ENCODE assay signal across 8 mouse cellular contexts in genomic region chr1:156473003-156473402, GRCm38 (mm10). TPM values are rescaled to one million over a fixed set of nuclear protein-coding genes. Genes with fewer than 3 reads are reported as not detected.
DNase-seq lines count a peak whose midpoint lies in the region; ATAC-seq lines count a peak whose summit lies in the region.

No protein-coding gene starts in this region.

- WGBS in embryonic facial prominence, embryonic 12.5 days, result 2% methylated on average over 11 of the region's 11 CpGs
- 7% methylated on average over 11 of the region's 11 CpGs for WGBS in liver, embryonic 11.5 days
- WGBS in neural tube, embryonic 15.5 days, result 3% methylated on average over 11 of the region's 11 CpGs

- DNase-seq in ovary, postnatal 36 days (ENCODE audit: low spot score), result peak; percentile 30
- DNase-seq in ovary, adult 18-20 months (ENCODE audit: low spot score), result no peak
- DNase-seq in heart, postnatal 36 days, result peak; percentile 17 to 45
- peak; percentile 43 for DNase-seq in liver, embryonic 11.5 days (ENCODE audit: low spot score)
- no peak for DNase-seq in left cerebral cortex, adult 8-10 months (ENCODE audit: low spot score in 2 of 2)
- no peak for DNase-seq in left cerebral cortex, postnatal 25 days (ENCODE audit: low spot score in 2 of 2)

- peak overlapping the region; percentile 65 for H3K4me2 ChIP-seq in embryonic facial prominence, embryonic 12.5 days (replicated peaks)
- H3K4me2 ChIP-seq in liver, embryonic 11.5 days, result peak overlapping the region; percentile 67
- H3K4me2 ChIP-seq in neural tube, embryonic 15.5 days, result peak overlapping the region; percentile 89

- H3K9ac ChIP-seq in embryonic facial prominence, embryonic 12.5 days, result peak overlapping the region; percentile 34; the same call in 1 of the 2 replicates
- no peak overlapping the region for H3K9ac ChIP-seq in liver, embryonic 11.5 days (ENCODE audit: low read depth, low read length)
- H3K9ac ChIP-seq in neural tube, embryonic 15.5 days (replicated peaks), result no peak overlapping the region

- H3K27ac ChIP-seq in embryonic facial prominence, embryonic 12.5 days, result no peak overlapping the region
- H3K27ac ChIP-seq in liver, embryonic 11.5 days (ENCODE audit: low read depth, low read length), result no peak overlapping the region
- no peak overlapping the region for H3K27ac ChIP-seq in neural tube, embryonic 15.5 days (replicated peaks)

- intact Hi-C loops in heart, postnatal 36 days (cut with DNase I), result loop anchor here (5.0 kb wide), 1 partner anchor 51 kb away; the partner anchor contains the start of gene Axdnd1
- intact Hi-C loops in left cerebral cortex, postnatal 25 days (cut with DNase I), result no loop called here

- peaks cover 10% of the 10 kb centered on the region for H3K4me1 ChIP-seq in embryonic facial prominence, embryonic 12.5 days
- H3K4me1 ChIP-seq in liver, embryonic 11.5 days (replicated peaks; ENCODE audit: control insufficient read depth, insufficient read depth, low read length), result peaks cover 8% of the 10 kb centered on the region
- H3K4me1 ChIP-seq in neural tube, embryonic 15.5 days, result peaks cover 11% of the 10 kb centered on the region

- ATAC-seq in embryonic facial prominence, embryonic 12.5 days (ENCODE audit: insufficient number of reproducible peaks, insufficient read depth, low FRiP score, low TSS enrichment), result no peak
- ATAC-seq in liver, embryonic 11.5 days (replicated peaks; ENCODE audit: low FRiP score), result no peak
- ATAC-seq in neural tube, embryonic 15.5 days (ENCODE audit: low FRiP score), result no peak

- H3K4me3 ChIP-seq in embryonic facial prominence, embryonic 12.5 days, result peak overlapping the region; percentile 83
- peak overlapping the region; percentile 65 for H3K4me3 ChIP-seq in liver, embryonic 11.5 days (ENCODE audit: low read depth, low read length)
- H3K4me3 ChIP-seq in neural tube, embryonic 15.5 days (replicated peaks), result peak overlapping the region; percentile 94

- 0 out of 2 replicates have a peak, but pooled peaks cover 5% of the 10 kb centered on the region for H3K9me3 ChIP-seq in embryonic facial prominence, embryonic 12.5 days
- H3K9me3 ChIP-seq in liver, embryonic 11.5 days (ENCODE audit: control insufficient read depth, low read length), result no peaks in the 10 kb centered on the region
- H3K9me3 ChIP-seq in neural tube, embryonic 15.5 days (replicated peaks), result no peaks in the 10 kb centered on the region

- H3K27me3 ChIP-seq in embryonic facial prominence, embryonic 12.5 days, result no peaks in the 10 kb centered on the region
- no peaks in the 10 kb centered on the region for H3K27me3 ChIP-seq in liver, embryonic 11.5 days (replicated peaks; ENCODE audit: control insufficient read depth, insufficient read depth, low read length)
- no peaks in the 10 kb centered on the region for H3K27me3 ChIP-seq in neural tube, embryonic 15.5 days (replicated peaks)

- 0 out of 2 replicates have a peak, but pooled peaks cover 5% of the 10 kb centered on the region for H3K36me3 ChIP-seq in embryonic facial prominence, embryonic 12.5 days
- H3K36me3 ChIP-seq in liver, embryonic 11.5 days (ENCODE audit: control insufficient read depth, insufficient read depth, low read length), result no peaks in the 10 kb centered on the region; the same call in 1 of the 2 replicates
- no peaks in the 10 kb centered on the region for H3K36me3 ChIP-seq in neural tube, embryonic 15.5 days

RNA-seq across cellular contexts. Expression of gene Soat1, which starts 1.1 kb away (rescaled TPM):
- 29.1 and 30.7 TPM in 2 replicates for polyA plus RNA-seq in embryonic facial prominence, embryonic 12.5 days (2016; fragmentation: Nextera tagmentation; extraction: Ambion mirVana)
- 1 to 10 TPM; 7.9 to 8.9 TPM for total RNA-seq in heart, postnatal 36 days (2021)
- 29.3 and 32.2 TPM in 2 replicates for polyA plus RNA-seq in liver, embryonic 11.5 days (2014; fragmentation: Nextera tagmentation; extraction: Ambion mirVana)
- 9.8 and 16.6 TPM in 2 replicates for polyA plus RNA-seq in neural tube, embryonic 15.5 days (2015; fragmentation: Nextera tagmentation; extraction: Ambion mirVana)
- 10 to 100 TPM; 45.3 to 61.8 (median 49.9) TPM for total RNA-seq in left cerebral cortex, adult 8-10 months (2022)
- 10 to 100 TPM; 42.1 to 49.8 TPM for total RNA-seq in left cerebral cortex, postnatal 25 days (2021)

RNA-seq across cellular contexts. Expression of gene Gm10031, which starts 50.8 kb away (rescaled TPM):
- polyA plus RNA-seq in embryonic facial prominence, embryonic 12.5 days (2016; fragmentation: Nextera tagmentation; extraction: Ambion mirVana), result 0.27 and 0.38 TPM in 2 replicates
- total RNA-seq in heart, postnatal 36 days (2021), result 10 to 100 TPM; 48.9 to 51.9 TPM
- 0.08 and 0.14 TPM in 2 replicates for polyA plus RNA-seq in liver, embryonic 11.5 days (2014; fragmentation: Nextera tagmentation; extraction: Ambion mirVana)
- 0.40 and 0.45 TPM in 2 replicates for polyA plus RNA-seq in neural tube, embryonic 15.5 days (2015; fragmentation: Nextera tagmentation; extraction: Ambion mirVana)
- 10 to 100 TPM; 40.3 to 52.2 (median 46.6) TPM for total RNA-seq in left cerebral cortex, adult 8-10 months (2022)
- total RNA-seq in left cerebral cortex, postnatal 25 days (2021), result 10 to 100 TPM; 46.8 to 46.9 TPM

RNA-seq across cellular contexts. Expression of gene Axdnd1, which starts 52.0 kb away (rescaled TPM):
- polyA plus RNA-seq in embryonic facial prominence, embryonic 12.5 days (2016; fragmentation: Nextera tagmentation; extraction: Ambion mirVana), result 0.27 and 1.1 TPM in 2 replicates
- not detected for total RNA-seq in heart, postnatal 36 days (2021)
- polyA plus RNA-seq in liver, embryonic 11.5 days (2014; fragmentation: Nextera tagmentation; extraction: Ambion mirVana), result 0.05 and 0.18 TPM in 2 replicates
- 0.22 TPM in 1 of 2 replicates, not detected in the other for polyA plus RNA-seq in neural tube, embryonic 15.5 days (2015; fragmentation: Nextera tagmentation; extraction: Ambion mirVana)
- total RNA-seq in left cerebral cortex, adult 8-10 months (2022), result under 1 TPM; 0.15 to 0.70 (median 0.32) TPM
- under 1 TPM; 0.48 to 0.64 TPM for total RNA-seq in left cerebral cortex, postnatal 25 days (2021)

Comparison
In these comparisons a context has a peak if more than half of its experiments do, and no peak if none do; other contexts are left out.
1. DNase-seq: peak in ovary, postnatal 36 days (single experiment), heart, postnatal 36 days (2 of 2) and liver, embryonic 11.5 days (single experiment); none in ovary, adult 18-20 months (single experiment), left cerebral cortex, adult 8-10 months (0 of 2) and left cerebral cortex, postnatal 25 days (0 of 2).
2. RNA of gene Soat1, which starts 1.1 kb away (total RNA-seq): 45.3 to 61.8 TPM in left cerebral cortex, adult 8-10 months and 42.1 to 49.8 TPM in left cerebral cortex, postnatal 25 days; 7.9 to 8.9 TPM in heart, postnatal 36 days; every median in the first group is over 4 times any median in the second.
3. Peak in every context shown above with its lines, with median percentiles within 50 percentile points of each other: H3K4me2 ChIP-seq and H3K4me3 ChIP-seq.